Mouse (Mus musculus): ENCODE data around the gene Trim27.
A peak's percentile ranks its signal among the peaks of the same experiment; 100 is the strongest.

- peak; percentile 86 for TF ChIP-seq CTCF (IDR thresholded peaks at IDR 0.05; ENCODE audit: low read depth)
- TF ChIP-seq EP300 (IDR thresholded peaks at IDR 0.05; ENCODE audit: low read depth): no peak
These were observed 54.8 kb downstream of the Trim27 start for GRCm38 (mm10) chr13:21233732-21234705.
